Mouse (Mus musculus) G1E (cell line): ENCODE data around the gene Spata5.

Experiments
- CTCF ChIP-seq: IDR thresholded peaks from 2 replicates; pipeline ENCODE4 v1.5.1; 2012; ENCODE audit warnings: low read depth, low read length, inconsistent platforms, mixed read lengths
- GATA1 ChIP-seq: IDR thresholded peaks from 2 replicates; pipeline ENCODE4 v1.6.1; 2012; ENCODE audit warnings: borderline replicate concordance, low read length, inconsistent platforms, mixed read lengths
- GATA2 ChIP-seq: IDR thresholded peaks from 2 replicates; pipeline ENCODE4 v1.6.1; 2012; ENCODE audit warnings: low read depth, low read length, inconsistent platforms, borderline replicate concordance
- POLR2AphosphoS5 ChIP-seq: IDR thresholded peaks from 2 replicates; pipeline ENCODE4 v1.6.1; 2012; ENCODE audit warnings: low read depth, low read length, inconsistent platforms; ENCODE audit not compliant: insufficient replicate concordance
- TAL1 ChIP-seq: conservative IDR thresholded peaks from 2 replicates; pipeline ENCODE4 v1.6.1; 2012; ENCODE audit warnings: low read depth, low read length, inconsistent platforms, mixed read lengths

DNA sequence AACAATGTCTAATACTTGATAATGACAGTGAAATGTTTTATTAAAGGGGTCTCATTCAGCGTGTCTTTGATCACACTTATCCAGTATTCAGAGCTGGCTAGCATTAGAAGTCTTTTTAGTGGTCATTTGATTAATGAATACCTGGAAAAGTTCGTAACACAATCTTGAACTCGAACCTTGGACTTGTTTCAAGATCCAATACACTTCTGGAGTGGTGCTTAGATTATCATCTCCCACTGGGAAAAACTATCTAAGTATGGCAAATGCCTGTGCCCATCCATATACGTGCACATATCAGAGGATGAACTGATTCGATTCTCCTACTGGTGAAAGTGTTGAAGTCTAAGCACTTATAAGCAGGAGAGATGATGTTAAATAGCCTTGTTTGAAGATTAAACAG lies 1.4 kb upstream of the Spata5 start:
- TF ChIP-seq CTCF, result no peak
- no peak for TF ChIP-seq TAL1
- TF ChIP-seq GATA1, result no peak
- no peak for TF ChIP-seq POLR2AphosphoS5
- no peak for TF ChIP-seq GATA2
